Mouse (Mus musculus): ENCODE results near the gene Arl14. TPM values are rescaled to one million over a fixed set of nuclear protein-coding genes. Genes with fewer than 3 reads are reported as not detected.
"Not testable (repeated sequence)": the region's sequence is repeated elsewhere in the genome, so short reads cannot be mapped to it uniquely, and the experiment has no call there.

Gene Arl14
- total RNA-seq, 2 experiments from 2014 or later = not detected

DNA sequence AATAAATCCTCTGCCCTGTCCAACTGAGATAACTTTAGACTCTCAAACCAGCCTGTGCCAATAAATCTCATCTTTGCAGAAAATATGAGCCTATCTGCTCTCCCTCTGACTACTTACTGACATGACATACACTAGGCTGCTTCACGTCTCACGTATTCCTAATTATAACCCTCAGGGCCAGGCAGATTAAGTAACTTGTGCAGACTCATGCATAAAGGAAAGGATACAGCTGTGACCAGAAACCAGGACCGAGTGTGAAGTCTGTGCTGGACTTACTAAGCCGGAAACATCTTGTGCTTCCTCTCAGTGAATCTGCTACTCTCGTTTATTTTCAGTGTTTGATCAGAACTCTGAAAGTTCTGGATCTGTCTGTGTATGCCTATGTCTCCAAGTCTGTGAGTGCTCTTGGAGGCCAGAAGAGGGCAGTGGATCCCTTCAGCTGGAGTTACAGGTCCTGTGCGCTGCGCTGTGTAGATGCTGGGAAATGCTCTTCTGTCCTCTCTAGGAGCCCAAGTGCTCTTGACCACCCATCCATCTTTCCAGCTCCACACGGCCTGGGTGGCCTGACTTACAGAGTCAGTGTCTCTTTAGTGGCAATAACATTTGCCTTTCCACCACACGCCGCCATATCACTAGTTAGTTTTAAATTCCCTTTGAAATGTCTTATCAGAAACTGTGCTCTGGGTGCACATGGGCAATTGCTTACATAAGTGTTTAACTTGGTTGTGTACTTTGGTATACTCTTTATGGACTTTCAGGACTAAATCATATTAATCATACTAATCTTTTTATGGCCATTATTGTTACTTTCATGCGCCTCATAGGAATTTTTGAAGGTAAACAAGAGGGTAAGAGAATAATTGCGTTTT lies 13.5 kb upstream of the Arl14 start:
- intact Hi-C loops (cut with DNase I) = no loop called here

DNA sequence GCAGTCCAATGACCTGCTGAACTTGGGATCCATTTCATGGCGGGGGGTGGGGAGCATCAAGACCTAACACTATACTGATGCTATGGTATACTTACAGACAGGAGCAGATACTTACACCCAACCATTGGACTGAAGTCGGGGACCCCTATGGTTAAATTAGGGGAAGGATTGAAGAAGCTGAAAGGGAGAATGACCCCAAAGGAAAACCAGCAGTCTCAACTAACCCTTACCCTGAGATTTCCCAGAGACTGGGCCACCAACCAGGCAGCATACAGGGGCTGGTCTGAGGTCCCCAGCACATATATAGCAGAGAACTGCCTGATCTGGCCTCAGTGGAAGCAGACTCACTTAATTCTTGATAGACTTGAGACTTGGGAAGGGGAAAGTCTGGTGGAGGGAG lies 10.0 kb upstream of the Arl14 start:
- DNase-seq (ENCODE audit: low spot score in 2 of 2) = no peak
- intact Hi-C loops (cut with DNase I) = no loop called here

More for the DNA sequence above, 13.5 kb upstream of the Arl14 start:
- peak in 1 of 2 experiments; percentile 19 for DNase-seq (ENCODE audit: low spot score in 2 of 2)

DNA sequence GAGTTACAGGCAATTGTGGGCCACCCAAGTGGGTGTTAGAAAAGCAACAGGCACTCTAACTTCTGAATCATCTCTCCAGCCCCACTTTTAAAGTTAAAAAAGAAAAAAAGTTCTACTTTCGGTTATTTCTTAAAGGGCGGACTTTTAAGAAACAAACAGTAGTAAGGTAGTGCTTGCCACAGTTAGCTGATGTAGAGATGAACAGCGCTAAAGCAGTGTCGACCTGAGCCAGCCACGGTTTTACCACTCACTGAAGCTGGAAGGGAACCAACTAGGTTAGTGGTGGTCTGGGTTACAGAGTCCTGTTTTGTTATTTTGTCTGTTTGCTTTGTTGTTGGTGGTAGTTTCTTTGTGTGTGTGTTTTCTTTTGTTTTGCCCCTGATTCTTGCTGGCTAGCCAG lies 8.8 kb upstream of the Arl14 start:
- intact Hi-C loops (cut with DNase I) = no loop called here
- DNase-seq (ENCODE audit: low spot score in 2 of 2) = no peak

DNA sequence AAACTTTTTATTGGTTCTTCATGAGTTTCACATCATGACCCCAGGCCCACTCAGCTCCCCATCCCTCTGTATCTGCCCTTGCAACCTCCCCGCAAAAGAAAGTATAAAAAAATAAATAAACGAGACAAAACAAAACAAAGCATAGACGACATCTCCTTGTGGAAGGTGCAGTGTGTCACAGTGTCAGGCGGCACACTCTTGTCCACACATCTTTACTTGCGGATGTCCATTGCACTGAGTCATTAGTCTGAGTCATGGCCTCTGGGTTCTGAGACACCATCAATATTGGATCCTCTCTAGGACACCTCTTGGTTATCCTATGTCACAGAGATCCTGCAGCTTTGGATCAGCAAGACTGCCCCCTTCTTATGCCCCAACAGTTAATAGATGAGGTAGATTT lies 7.7 kb upstream of the Arl14 start:
- no peak for DNase-seq (ENCODE audit: low spot score in 2 of 2)
- intact Hi-C loops (cut with DNase I) = no loop called here

DNA sequence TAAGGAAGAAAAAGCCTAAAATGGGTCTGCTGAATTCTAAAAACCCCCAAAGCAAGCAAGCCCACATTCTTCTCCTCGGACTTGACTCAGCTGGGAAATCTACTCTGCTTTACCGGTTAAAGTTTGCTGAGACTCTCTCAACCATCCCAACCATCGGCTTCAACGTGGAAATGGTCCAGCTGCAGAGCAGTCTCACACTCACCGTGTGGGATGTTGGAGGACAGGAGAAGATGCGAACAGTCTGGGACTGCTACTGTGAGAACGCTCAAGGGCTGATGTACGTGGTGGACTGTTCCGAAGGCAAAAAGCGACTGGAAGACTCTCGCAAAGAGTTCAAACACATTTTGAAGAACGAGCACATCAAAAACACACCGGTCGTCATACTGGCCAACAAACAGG lies 282 bp downstream of the Arl14 start:
- no peak for DNase-seq (ENCODE audit: low spot score in 2 of 2)
- intact Hi-C loops (cut with DNase I) = no loop called here

DNA sequence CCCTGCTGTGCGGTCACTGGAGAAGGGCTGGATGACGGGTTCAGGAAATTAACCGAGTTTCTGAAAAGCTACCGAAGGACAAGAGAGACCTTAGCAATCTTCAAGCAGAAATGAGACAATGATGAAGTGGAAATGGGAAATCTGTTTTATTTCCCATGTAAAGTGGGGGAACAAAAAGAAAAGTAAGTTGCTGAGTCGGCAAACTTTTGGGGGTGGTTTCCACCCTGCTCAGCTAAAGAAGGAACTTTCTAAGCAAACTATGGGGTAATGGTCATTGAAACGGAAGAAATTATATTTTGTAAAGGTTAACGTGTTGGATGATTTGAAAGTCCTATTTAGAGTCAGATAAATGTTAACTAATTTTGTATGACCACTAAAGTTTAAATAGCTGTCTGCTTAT lies 768 bp downstream of the Arl14 start:
- intact Hi-C loops (cut with DNase I) = no loop called here
- no peak for DNase-seq (ENCODE audit: low spot score in 2 of 2)

DNA sequence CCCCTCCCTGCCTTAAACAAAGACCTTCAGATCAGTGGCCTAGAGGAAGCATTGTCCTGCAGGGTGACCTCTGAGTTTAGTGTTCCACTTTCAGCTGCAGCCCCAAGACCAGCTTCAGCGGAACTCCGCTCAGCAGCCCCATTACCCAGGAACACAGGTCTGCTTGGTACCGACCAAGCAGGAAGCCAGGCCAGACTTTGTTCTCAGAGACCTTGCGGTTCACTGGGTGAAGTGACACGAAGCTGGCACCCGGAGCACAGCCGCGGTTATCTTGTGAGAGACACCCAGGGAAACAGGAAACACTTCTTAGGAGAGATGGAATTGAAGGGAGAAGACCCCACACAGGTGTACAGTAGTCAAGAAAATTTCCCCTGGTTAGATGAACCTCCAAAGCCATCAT lies 1.4 kb downstream of the Arl14 start:
- intact Hi-C loops (cut with DNase I) = no loop called here
- no peak for DNase-seq (ENCODE audit: low spot score in 2 of 2)

DNA sequence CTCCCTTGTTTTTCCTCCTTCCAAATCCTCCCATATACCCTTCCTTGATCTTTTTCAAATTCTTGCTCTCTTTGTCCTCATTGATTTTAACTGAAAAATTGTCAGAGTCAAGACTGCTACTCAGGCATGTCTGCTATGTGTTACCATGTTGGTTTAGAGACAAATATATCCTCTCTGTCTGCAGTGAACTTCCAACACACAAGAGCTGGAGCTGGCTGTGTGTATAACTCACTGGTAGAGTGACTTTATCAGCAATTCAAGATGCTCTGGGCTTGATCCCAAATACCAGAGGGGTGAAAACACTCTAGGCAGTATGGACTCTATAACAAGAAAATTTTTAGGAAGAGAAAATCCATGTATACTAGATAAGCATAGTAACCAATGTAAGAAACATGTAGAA lies 2.8 kb downstream of the Arl14 start:
- intact Hi-C loops (cut with DNase I) = no loop called here
- DNase-seq (ENCODE audit: low spot score in 2 of 2) = no peak

DNA sequence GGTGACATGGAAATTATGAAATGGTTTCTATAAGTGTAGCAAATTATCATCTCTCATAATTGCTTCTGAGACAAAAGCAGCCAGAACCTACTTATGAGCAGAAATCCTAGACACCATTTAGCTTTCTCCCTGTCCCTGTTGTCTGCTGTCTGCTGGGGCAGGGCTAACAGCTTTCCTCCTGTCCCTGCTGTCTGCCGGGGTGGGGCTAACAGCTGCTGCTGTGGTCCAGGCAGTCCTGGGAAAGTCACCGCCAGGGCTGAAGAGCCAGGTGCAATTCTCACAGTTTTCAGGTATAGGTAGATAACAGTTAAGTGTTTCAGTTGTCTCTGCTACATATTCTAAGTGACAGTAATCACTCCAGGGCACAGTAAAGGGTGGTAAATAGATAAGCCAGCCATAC lies 4.3 kb downstream of the Arl14 start:
- intact Hi-C loops (cut with DNase I) = no loop called here
- no peak for DNase-seq (ENCODE audit: low spot score in 2 of 2)

DNA sequence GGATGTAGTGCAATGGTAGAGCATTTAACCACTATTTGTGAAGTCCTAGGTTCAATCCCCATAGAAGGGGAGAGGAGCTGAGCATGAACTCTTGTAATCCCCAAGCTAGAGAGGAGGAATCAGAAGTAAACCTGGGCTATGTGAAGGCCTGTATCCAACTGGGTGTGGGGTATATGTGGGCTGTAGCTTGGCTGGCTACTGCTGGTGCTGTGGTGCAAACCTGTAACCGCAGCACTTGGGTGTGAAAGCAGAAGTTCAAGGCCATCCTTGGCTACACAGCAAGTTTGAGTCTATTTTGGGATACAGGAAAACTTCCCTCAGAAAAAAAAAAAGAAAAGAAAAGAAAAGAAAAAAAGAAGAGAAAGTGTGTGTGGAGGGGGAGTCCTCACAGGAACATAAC lies 5.8 kb downstream of the Arl14 start:
- DNase-seq (ENCODE audit: low spot score in 2 of 2) = no peak
- intact Hi-C loops (cut with DNase I) = no loop called here

DNA sequence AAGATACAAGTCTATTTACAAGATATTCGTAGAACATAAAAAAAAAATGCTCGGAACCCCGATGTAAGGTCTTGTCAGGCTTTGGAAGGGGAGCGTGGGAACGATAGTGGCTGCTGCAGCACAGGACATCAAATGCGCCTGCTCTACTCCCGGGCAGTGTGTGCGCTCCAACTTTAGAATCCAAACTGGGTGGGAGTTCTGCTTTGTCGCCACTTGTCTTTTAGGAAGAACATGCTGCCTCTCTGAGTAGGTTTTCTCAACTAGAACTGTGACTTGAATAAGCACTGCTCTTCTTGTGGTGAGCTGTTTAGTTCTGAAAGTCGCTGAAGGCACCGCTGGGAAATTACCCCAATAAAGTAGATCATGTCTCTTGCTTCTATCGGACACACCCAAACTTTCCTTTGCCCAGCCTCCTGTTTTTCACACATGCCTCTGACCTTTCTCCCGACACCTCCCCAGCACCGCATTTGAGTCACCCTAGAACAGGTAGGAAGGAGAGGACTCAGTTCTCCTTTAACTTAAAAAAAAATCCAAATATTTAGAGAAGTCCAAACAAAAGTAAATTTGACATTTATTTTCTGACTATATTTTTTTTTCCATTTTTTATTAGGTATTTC lies 9.4 kb downstream of the Arl14 start:
- DNase-seq (ENCODE audit: low spot score in 2 of 2) = peak in 1 of 2 experiments; percentile 44
- intact Hi-C loops (cut with DNase I) = loop anchor here (10.0 kb wide), 1 partner anchor 673 kb away; no protein-coding TSS in a partner anchor

DNA sequence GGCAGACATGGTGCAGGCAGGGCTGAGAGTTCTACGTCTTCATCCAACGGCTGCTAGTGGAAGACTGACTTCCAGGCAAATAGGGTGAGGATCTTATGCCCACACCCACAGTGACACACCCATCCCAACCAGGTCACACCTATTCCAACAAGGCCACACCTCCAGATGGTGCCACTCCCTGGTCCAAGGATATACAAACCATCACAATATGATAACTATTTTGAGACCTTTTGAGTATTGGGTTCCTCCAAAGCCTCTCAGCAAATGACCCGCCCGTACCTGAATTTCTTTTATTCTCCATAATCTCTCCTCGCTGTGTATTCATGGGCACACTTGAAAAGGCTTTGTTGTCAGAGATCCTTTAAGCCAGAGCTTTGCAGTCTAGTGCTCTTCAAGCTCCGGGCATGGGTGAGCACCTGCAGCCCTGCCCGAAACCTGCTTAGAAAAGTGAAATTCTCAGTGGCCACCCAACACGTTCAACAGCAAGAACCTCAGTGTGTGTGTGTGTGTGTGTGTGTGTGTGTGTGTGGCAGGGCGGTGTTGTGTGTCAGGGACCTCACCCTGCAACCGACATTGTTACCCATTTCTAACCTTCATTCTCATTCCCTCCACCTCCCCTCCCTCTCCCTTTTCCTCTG lies 11.5 kb downstream of the Arl14 start:
- DNase-seq (ENCODE audit: low spot score in 2 of 2) = not testable (repeated sequence)
- intact Hi-C loops (cut with DNase I) = loop anchor here (10.0 kb wide), 1 partner anchor 671 kb away; no protein-coding TSS in a partner anchor

DNA sequence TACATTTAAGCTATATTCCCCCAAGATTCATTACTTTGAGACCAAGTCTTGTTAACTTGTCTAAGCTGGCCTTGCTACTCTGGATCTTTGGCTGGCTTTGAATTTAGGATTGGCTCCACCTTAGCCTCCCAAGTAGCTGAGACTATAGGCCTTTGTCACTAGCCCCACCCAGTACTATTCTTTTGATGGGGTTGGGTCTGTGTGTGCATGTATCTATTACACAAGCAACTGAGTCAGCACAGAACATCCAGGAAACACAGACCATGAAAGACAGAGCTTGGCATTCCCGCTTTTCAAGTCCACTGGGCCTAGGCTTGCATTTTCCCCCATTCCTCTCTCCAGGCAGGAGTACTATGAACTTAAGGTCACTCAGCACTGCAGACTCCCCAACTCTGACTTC lies 12.3 kb downstream of the Arl14 start:
- intact Hi-C loops (cut with DNase I) = loop anchor here (10.0 kb wide), 1 partner anchor 670 kb away; no protein-coding TSS in a partner anchor
- DNase-seq (ENCODE audit: low spot score in 2 of 2) = no peak

DNA sequence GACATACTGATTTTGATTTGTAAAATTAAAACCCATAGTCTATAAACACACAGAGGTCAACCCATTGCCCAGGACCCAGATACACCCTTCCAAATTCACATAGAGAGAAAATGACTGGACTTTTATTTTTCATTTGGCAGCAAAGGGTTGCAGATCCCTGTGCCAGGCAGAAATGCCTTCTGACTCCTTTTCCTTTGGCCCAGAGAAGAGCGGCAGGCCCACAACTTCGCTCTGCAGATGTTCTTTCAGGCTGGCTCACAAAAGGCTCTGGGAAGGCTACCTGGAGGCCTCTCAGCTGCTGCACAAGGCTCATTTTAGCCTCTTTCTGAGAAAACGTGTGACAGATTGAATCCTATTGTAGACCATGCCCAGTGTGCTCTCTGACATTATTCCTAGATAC lies 13.6 kb downstream of the Arl14 start:
- intact Hi-C loops (cut with DNase I) = loop anchor here (5.0 to 10.0 kb wide), 3 partner anchors 246 to 669 kb away; no protein-coding TSS in a partner anchor
- no peak for DNase-seq (ENCODE audit: low spot score in 2 of 2)

DNA sequence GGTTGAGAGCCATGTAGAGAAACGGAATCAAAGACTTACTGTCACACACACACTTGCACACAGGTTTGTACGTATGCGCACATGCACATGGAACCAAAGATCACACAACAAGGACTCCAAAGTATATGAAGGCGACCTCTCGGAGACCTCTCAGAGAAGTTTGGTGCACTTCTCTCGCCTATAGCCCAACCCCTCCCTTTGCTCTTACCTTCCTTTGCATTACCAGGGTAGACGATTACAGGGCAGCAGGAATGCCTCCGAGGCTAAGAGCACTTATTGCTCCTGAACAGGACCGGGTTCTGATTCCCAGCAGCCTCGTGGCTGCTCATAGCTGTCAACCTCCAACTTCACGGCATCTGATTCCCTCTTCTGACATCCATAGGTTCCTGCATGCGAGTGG lies 14.3 kb downstream of the Arl14 start:
- no peak for DNase-seq (ENCODE audit: low spot score in 2 of 2)
- intact Hi-C loops (cut with DNase I) = loop anchor here (5.0 to 10.0 kb wide), 3 partner anchors 246 to 668 kb away; no protein-coding TSS in a partner anchor

DNA sequence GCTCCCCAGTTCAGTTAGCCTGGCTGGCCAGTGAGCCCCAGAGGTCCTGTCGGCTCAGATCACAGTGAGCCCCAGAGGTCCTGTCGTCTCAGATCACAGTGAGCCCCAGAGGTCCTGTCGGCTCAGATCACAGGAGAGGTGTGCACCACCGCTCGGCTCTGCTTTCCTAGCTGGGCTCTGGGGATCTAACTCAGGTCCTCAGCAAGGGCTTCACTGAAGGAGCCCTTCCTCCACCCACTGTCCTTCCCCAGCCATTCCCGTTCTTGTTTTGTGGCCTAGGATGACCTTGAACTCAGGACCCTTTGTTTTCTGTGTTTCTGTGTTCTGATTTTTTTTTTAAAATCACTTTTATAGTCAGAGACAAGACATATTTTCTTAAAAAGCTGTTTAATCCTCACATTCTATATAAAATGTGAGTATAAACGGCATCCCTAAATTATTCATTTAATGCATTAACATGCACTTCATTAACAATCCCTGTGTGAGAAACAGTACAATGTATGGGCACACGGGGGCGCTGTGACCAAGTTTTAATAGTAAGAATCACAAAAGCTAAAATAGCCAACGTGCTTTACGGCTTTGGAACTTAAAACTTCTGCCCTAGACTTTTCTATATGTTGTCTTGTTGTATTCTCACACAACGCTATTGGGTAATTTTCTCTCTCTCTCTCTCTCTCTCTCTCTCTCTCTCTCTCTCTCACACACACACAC lies 16.1 kb downstream of the Arl14 start:
- intact Hi-C loops (cut with DNase I) = loop anchor here (5.0 to 10.0 kb wide), 3 partner anchors 244 to 667 kb away; no protein-coding TSS in a partner anchor
- peak; percentile 67 to 72 for DNase-seq (ENCODE audit: low spot score in 2 of 2)

DNA sequence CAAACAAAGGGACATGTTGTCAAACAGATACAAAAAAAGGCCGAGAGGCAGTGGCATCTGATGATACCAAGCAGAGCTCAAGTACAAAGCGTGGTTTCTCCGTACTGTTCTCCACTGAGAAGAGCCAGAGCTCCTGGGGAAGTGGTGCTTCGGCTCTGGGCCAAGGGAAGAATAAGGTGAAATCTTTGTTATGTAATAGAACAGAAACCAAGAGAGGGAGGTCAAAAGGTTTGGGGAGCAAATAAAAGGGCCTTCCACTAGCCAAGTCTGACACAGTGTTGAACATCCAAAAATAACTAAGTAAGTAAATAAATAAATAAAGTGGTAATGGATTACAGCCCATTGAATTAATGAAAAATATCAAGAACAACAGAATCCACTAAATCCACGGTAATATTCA lies 17.0 kb downstream of the Arl14 start:
- no peak for DNase-seq (ENCODE audit: low spot score in 2 of 2)
- intact Hi-C loops (cut with DNase I) = loop anchor here (5.0 to 10.0 kb wide), 3 partner anchors 243 to 666 kb away; no protein-coding TSS in a partner anchor

DNA sequence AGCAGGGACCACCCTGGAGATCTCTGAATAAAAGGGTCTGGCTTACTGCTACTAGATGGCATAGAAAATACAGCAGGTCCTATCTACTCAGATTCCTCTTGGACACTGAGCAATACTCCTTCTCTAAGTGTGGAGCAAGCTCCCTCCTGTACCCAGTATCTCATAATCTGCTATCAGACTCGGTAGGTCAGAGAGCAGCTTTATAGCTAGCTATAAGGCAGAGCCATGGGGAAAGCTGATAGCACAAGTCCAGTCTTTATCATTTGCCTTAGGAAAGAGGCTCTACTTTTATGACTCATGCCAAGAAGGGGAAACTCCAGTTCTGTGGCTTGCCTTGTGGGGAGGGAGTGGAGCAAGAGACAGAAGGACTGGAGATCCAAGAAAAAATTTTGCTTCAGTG lies 18.8 kb downstream of the Arl14 start:
- intact Hi-C loops (cut with DNase I) = no loop called here
- no peak for DNase-seq (ENCODE audit: low spot score in 2 of 2)

DNA sequence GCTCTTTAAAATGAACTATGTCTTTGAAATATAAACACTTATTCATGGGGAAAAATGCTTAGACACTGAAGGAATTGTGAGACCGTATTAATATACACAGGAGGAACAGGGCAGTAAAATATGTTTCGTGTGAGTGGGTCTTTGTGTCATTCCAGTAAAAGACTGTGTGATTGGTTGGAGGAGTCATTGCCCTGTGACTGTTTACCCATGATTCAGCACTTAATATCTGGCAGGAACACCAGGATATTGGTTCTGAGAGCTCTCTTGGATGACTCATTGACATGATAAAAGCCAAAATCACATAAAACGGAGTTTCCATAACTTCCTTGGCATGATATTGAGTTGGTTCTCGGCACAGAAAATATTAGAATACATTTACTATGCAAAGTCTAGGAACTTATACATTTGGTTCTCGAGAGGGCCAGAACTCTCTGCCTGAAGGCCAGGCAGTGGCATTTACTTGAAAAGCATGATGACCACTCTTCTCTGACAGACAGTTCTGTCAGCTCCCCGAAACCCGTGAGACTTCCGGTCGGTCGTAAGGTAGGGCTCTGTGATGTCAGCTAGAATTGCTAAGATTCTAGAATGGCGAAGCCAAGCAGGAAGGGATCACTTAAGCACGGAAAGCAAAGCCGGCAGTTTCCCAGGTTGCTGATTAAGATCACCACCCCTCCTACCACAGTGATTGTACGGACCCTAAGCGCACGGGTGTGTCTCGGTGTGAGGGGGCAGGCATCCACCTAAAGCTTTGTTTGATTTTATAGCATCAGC lies 31.1 kb downstream of the Arl14 start:
- DNase-seq (ENCODE audit: low spot score in 2 of 2) = no peak
- intact Hi-C loops (cut with DNase I) = no loop called here

All from left cerebral cortex, postnatal 25 days (tissue).